Mouse (Mus musculus): ENCODE measurements around the gene Mrnip. TPM values are rescaled to one million over a fixed set of nuclear protein-coding genes. Genes with fewer than 3 reads are reported as not detected.

The Mrnip gene
- polyA plus RNA-seq, 1 experiment from 2014 or later, result 33.7 TPM

- no peak overlapping the region for H3K27ac ChIP-seq (ENCODE audit: low read length)
- no peak overlapping the region for H3K4me2 ChIP-seq (ENCODE audit: low read length)
- H3K4me1 ChIP-seq (replicated peaks; ENCODE audit: control insufficient read depth, insufficient read depth, low read length), result no peaks in the 10 kb centered on the region
- no peaks in the 10 kb centered on the region for H3K27me3 ChIP-seq (replicated peaks; ENCODE audit: control insufficient read depth, insufficient read depth, low read length)
- H3K9ac ChIP-seq (replicated peaks; ENCODE audit: low read depth, low read length), result no peak overlapping the region
- H3K4me3 ChIP-seq (replicated peaks; ENCODE audit: low read length), result no peak overlapping the region
- peaks cover 38% of the 10 kb centered on the region for H3K36me3 ChIP-seq (ENCODE audit: control insufficient read depth, insufficient read depth)
- no peaks in the 10 kb centered on the region for H3K9me3 ChIP-seq (ENCODE audit: control insufficient read depth, low read length)
- no peak for ATAC-seq
- 88% methylated on average over 3 of the region's 3 CpGs for WGBS
Observed at GRCm38 (mm10) chr11:50145529-50145928, 28.7 kb upstream of the Mrnip start.

- Histone ChIP-seq H3K27me3 (replicated peaks; ENCODE audit: control insufficient read depth, insufficient read depth, low read length) (no peaks in the 10 kb centered on the region), H3K9ac (replicated peaks; ENCODE audit: low read depth, low read length) (no peak overlapping the region), H3K4me3 (replicated peaks; ENCODE audit: low read length) (no peak overlapping the region), H3K36me3 (ENCODE audit: control insufficient read depth, insufficient read depth) (peaks cover 40% of the 10 kb centered on the region), H3K4me2 (ENCODE audit: low read length) (no peak overlapping the region), H3K4me1 (replicated peaks; ENCODE audit: control insufficient read depth, insufficient read depth, low read length) (no peaks in the 10 kb centered on the region), H3K27ac (ENCODE audit: low read length) (no peak overlapping the region), H3K9me3 (ENCODE audit: control insufficient read depth, low read length) (no peaks in the 10 kb centered on the region)
- no peak for ATAC-seq
- 91% methylated on average over 13 of the region's 13 CpGs for WGBS
Observed at GRCm38 (mm10) chr11:50146121-50146520, 28.1 kb upstream of the Mrnip start.

- Histone ChIP-seq H3K4me2 (ENCODE audit: low read length) (no peak overlapping the region), H3K36me3 (ENCODE audit: control insufficient read depth, insufficient read depth) (peaks cover 51% of the 10 kb centered on the region), H3K9ac (replicated peaks; ENCODE audit: low read depth, low read length) (no peak overlapping the region), H3K27ac (ENCODE audit: low read length) (no peak overlapping the region), H3K4me3 (replicated peaks; ENCODE audit: low read length) (no peak overlapping the region), H3K9me3 (ENCODE audit: control insufficient read depth, low read length) (no peaks in the 10 kb centered on the region), H3K27me3 (replicated peaks; ENCODE audit: control insufficient read depth, insufficient read depth, low read length) (no peaks in the 10 kb centered on the region), H3K4me1 (replicated peaks; ENCODE audit: control insufficient read depth, insufficient read depth, low read length) (no peaks in the 10 kb centered on the region)
- ATAC-seq, result no peak
- 89% methylated on average over 9 of the region's 9 CpGs for WGBS
Observed at GRCm38 (mm10) chr11:50147267-50147957, 26.8 kb upstream of the Mrnip start.

GRCm38 (mm10) chr11:50147958-50148476 is 26.2 kb upstream of the Mrnip start:
- no peak overlapping the region for H3K4me2 ChIP-seq (ENCODE audit: low read length)
- 95% methylated on average over 11 of the region's 11 CpGs for WGBS
- H3K4me1 ChIP-seq (replicated peaks; ENCODE audit: control insufficient read depth, insufficient read depth, low read length), result no peaks in the 10 kb centered on the region
- H3K36me3 ChIP-seq (ENCODE audit: control insufficient read depth, insufficient read depth), result peaks cover 54% of the 10 kb centered on the region
- no peak overlapping the region for H3K9ac ChIP-seq (replicated peaks; ENCODE audit: low read depth, low read length)
- no peak for ATAC-seq
- H3K27me3 ChIP-seq (replicated peaks; ENCODE audit: control insufficient read depth, insufficient read depth, low read length), result no peaks in the 10 kb centered on the region
- no peaks in the 10 kb centered on the region for H3K9me3 ChIP-seq (ENCODE audit: control insufficient read depth, low read length)
- no peak overlapping the region for H3K27ac ChIP-seq (ENCODE audit: low read length)
- no peak overlapping the region for H3K4me3 ChIP-seq (replicated peaks; ENCODE audit: low read length)

GRCm38 (mm10) chr11:50149200-50149599 is 25.0 kb upstream of the Mrnip start:
- ATAC-seq, result no peak
- Histone ChIP-seq H3K27ac (ENCODE audit: low read length) (no peak overlapping the region), H3K9me3 (ENCODE audit: control insufficient read depth, low read length) (no peaks in the 10 kb centered on the region), H3K4me1 (replicated peaks; ENCODE audit: control insufficient read depth, insufficient read depth, low read length) (no peaks in the 10 kb centered on the region), H3K9ac (replicated peaks; ENCODE audit: low read depth, low read length) (no peak overlapping the region), H3K4me3 (replicated peaks; ENCODE audit: low read length) (no peak overlapping the region), H3K27me3 (replicated peaks; ENCODE audit: control insufficient read depth, insufficient read depth, low read length) (no peaks in the 10 kb centered on the region), H3K36me3 (ENCODE audit: control insufficient read depth, insufficient read depth) (peaks cover 62% of the 10 kb centered on the region), H3K4me2 (ENCODE audit: low read length) (no peak overlapping the region)
- 89% methylated on average over 7 of the region's 7 CpGs for WGBS

- no peak for ATAC-seq
- Histone ChIP-seq H3K4me1 (replicated peaks; ENCODE audit: control insufficient read depth, insufficient read depth, low read length) (no peaks in the 10 kb centered on the region), H3K4me3 (replicated peaks; ENCODE audit: low read length) (no peak overlapping the region), H3K9me3 (ENCODE audit: control insufficient read depth, low read length) (no peaks in the 10 kb centered on the region), H3K9ac (replicated peaks; ENCODE audit: low read depth, low read length) (no peak overlapping the region), H3K4me2 (ENCODE audit: low read length) (no peak overlapping the region), H3K36me3 (ENCODE audit: control insufficient read depth, insufficient read depth) (peaks cover 62% of the 10 kb centered on the region), H3K27me3 (replicated peaks; ENCODE audit: control insufficient read depth, insufficient read depth, low read length) (no peaks in the 10 kb centered on the region), H3K27ac (ENCODE audit: low read length) (no peak overlapping the region)
- WGBS, result 95% methylated on average over 9 of the region's 9 CpGs
Observed at GRCm38 (mm10) chr11:50149603-50150150, 24.6 kb upstream of the Mrnip start.

- 87% methylated on average over 3 of the region's 3 CpGs for WGBS
- no peak for ATAC-seq
- H3K4me2 ChIP-seq (ENCODE audit: low read length), result no peak overlapping the region
- no peak overlapping the region for H3K9ac ChIP-seq (replicated peaks; ENCODE audit: low read depth, low read length)
- no peaks in the 10 kb centered on the region for H3K9me3 ChIP-seq (ENCODE audit: control insufficient read depth, low read length)
- no peak overlapping the region for H3K27ac ChIP-seq (ENCODE audit: low read length)
- peaks cover 62% of the 10 kb centered on the region for H3K36me3 ChIP-seq (ENCODE audit: control insufficient read depth, insufficient read depth)
- H3K27me3 ChIP-seq (replicated peaks; ENCODE audit: control insufficient read depth, insufficient read depth, low read length), result no peaks in the 10 kb centered on the region
- H3K4me3 ChIP-seq (replicated peaks; ENCODE audit: low read length), result no peak overlapping the region
- H3K4me1 ChIP-seq (replicated peaks; ENCODE audit: control insufficient read depth, insufficient read depth, low read length), result no peaks in the 10 kb centered on the region
Observed at GRCm38 (mm10) chr11:50151374-50151773, 22.9 kb upstream of the Mrnip start.

GRCm38 (mm10) chr11:50154166-50154565 is 20.1 kb upstream of the Mrnip start:
- Histone ChIP-seq H3K9me3 (ENCODE audit: control insufficient read depth, low read length) (no peaks in the 10 kb centered on the region), H3K4me2 (ENCODE audit: low read length) (no peak overlapping the region), H3K27ac (ENCODE audit: low read length) (no peak overlapping the region), H3K4me1 (replicated peaks; ENCODE audit: control insufficient read depth, insufficient read depth, low read length) (no peaks in the 10 kb centered on the region), H3K27me3 (replicated peaks; ENCODE audit: control insufficient read depth, insufficient read depth, low read length) (no peaks in the 10 kb centered on the region), H3K36me3 (ENCODE audit: control insufficient read depth, insufficient read depth) (peaks cover 63% of the 10 kb centered on the region), H3K9ac (replicated peaks; ENCODE audit: low read depth, low read length) (no peak overlapping the region), H3K4me3 (replicated peaks; ENCODE audit: low read length) (no peak overlapping the region)
- 86% methylated on average over 9 of the region's 9 CpGs for WGBS
- no peak for ATAC-seq

GRCm38 (mm10) chr11:50154777-50155520 is 19.3 kb upstream of the Mrnip start:
- no peaks in the 10 kb centered on the region for H3K27me3 ChIP-seq (replicated peaks; ENCODE audit: control insufficient read depth, insufficient read depth, low read length)
- no peak overlapping the region for H3K4me3 ChIP-seq (replicated peaks; ENCODE audit: low read length)
- no peaks in the 10 kb centered on the region for H3K9me3 ChIP-seq (ENCODE audit: control insufficient read depth, low read length)
- H3K27ac ChIP-seq (ENCODE audit: low read length), result no peak overlapping the region
- H3K4me1 ChIP-seq (replicated peaks; ENCODE audit: control insufficient read depth, insufficient read depth, low read length), result no peaks in the 10 kb centered on the region
- H3K9ac ChIP-seq (replicated peaks; ENCODE audit: low read depth, low read length), result no peak overlapping the region
- 89% methylated on average over 12 of the region's 12 CpGs for WGBS
- no peak overlapping the region for H3K4me2 ChIP-seq (ENCODE audit: low read length)
- ATAC-seq, result no peak
- peaks cover 57% of the 10 kb centered on the region for H3K36me3 ChIP-seq (ENCODE audit: control insufficient read depth, insufficient read depth)

All from forebrain, embryonic 16.5 days (tissue).